Mouse (Mus musculus): ENCODE measurements at regions not wholly inside any gene's neighbourhood (a gene's known extent, or its start where the extent isn't known, plus 50 kb on each side); places are given as distances from the start of the nearest gene placed in this dataset.
A peak's percentile ranks its signal among the peaks of the same experiment; 100 is the strongest.

GRCm38 (mm10) chr14:120560416-120560815, 82.2 kb downstream of the Rap2a start:
- no peak for DNase-seq

GRCm38 (mm10) chr14:120560987-120561386, 82.7 kb downstream of the Rap2a start:
- no peak for DNase-seq

DNA sequence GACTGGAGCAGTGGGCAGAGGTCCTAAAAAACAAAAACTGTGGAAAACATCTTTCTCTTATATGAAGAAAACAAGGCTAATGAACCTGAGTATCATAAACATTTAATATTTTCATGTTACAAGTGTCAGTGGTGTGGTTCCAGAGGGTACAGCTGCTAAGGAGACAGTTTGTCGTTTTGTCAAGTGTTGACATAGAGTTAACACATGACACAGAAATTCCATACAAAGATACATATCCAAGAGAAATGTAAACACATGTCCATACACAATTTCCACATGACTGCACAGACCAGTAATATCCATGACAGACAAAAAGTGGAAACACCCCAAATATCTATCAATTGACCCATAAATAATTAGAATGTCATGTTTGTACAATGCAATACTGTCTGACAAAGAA, 88.7 kb downstream of the Rap2a start:
- DNase-seq, result no peak

GRCm38 (mm10) chr14:120568054-120568453, 89.8 kb downstream of the Rap2a start:
- DNase-seq, result no peak

- no peak for DNase-seq
Observed at GRCm38 (mm10) chr14:120572238-120572637, 94.0 kb downstream of the Rap2a start.

- DNase-seq, result no peak
Observed at GRCm38 (mm10) chr14:120575202-120575601, 97.0 kb downstream of the Rap2a start.

DNA sequence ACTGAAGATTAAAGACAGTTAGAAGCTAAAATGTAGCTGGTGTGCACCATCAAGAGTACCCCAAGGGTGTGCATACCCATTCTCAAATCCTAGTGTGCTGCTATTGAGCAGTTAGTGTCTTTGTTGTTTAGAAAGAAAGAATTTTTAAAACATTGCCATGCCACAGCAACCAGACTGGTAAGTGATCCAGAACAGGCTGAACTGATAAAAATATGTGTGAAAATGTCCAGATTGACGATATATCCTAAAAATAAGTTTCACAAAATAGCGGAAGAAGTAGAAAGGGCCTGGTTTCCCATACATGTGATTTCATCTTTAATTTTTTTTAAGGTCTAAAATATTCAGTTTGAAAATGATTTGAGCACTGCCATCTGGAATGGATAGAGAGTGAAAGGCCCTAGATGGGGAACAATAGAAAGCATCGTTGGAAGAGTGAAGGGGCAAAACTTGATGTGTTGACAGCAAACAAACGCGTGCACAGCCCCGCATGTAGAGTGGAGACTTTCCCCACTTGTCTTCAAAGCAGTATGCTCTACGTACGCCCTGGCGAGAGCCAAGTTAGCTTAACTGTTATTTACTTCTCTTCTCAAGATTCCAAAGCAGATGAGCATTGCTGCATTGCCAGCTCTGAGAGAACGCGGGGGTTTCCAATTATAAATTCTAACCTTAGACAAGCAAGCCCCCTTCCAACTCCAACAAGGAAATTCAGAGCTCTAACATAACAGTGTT, 100.3 kb downstream of the Rap2a start:
- DNase-seq, result no peak

GRCm38 (mm10) chr14:120583807-120584206, 105.6 kb downstream of the Rap2a start:
- DNase-seq, result peak; percentile 10

DNA sequence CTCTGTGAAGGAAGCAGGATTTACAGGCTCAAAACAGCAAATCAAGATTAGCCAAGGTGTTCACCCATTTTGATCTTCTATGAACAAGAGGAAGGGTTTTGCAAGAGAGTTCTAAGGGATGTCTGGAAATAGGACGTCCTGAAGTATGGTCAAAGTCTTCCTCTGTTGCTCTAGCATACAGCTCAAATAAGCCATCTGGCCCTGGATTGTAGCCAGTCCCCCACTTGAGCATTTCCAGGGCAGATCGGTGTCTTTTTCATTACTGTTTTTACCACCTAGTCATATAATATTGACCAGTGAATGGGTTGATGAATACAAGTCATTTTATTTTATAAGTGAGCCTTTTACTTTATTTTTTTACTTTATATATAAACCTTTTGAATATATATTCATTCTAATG, 113.9 kb downstream of the Rap2a start:
- no peak for DNase-seq

- DNase-seq, result no peak
Observed at GRCm38 (mm10) chr14:120600414-120600935, 122.2 kb downstream of the Rap2a start.

DNA sequence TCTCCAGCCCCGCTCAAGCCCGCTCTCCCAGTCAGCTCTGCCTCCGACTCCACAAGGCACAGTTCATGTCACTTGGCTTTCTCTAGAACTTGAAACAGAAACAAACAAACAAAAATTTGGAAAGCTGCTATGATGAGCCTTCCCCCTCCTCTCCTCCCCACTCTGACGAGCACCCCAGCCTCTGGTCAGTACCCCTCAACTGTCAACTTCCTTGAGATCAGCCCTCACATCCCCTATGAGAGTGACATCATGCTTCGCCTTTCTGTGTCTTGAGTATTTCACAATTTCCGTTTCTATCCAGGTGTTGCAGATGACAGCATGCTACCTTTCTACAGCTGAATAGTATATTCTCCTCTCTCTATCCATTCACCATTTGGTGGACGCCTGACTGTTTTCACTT, 123.3 kb downstream of the Rap2a start:
- no peak for DNase-seq

- DNase-seq, result no peak
Observed at GRCm38 (mm10) chr14:120603849-120604492, 125.7 kb downstream of the Rap2a start.

DNA sequence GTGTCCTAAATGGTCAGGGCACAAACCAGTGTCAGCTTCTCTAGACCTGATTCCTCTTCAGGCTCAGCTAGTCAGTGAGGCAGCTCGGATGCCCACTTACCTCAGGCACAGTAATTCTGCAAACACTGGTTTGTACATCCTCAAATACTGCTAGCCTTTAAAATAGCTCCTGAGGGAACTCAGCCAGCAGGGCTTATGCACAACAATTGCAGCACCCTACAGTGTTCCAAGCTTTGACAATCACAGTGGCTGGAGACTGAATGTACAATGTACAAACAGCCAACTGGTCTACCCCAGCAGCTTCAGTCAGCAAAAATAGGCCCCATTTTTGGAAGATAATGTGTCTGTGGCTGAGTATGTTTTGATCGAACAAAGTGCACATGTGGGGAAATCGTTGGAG, 129.6 kb downstream of the Rap2a start:
- DNase-seq, result no peak

DNA sequence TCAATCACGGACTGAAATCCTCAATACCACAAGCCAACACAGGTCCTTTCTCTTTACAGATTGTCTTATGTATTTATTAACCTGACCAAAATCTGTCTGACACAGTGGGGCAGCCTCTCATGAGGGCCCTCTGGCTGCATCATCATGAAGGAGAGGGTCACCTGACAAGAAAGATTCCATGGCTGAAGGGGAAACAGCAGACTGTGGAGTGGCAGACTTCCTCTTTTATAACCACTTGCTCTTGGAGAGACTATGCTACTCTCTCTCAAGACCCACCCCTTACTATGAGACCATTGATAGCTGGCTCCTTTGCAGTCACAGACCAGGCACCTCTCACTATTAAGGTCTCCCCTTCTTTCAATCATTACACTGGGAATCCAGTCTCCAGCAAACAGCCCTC, 133.1 kb downstream of the Rap2a start:
- no peak for DNase-seq

GRCm38 (mm10) chr14:120626223-120626935, 148.1 kb downstream of the Rap2a start:
- peak; percentile 36 for DNase-seq

- no peak for DNase-seq
Observed at GRCm38 (mm10) chr14:120626936-120627277, 148.7 kb downstream of the Rap2a start.

DNA sequence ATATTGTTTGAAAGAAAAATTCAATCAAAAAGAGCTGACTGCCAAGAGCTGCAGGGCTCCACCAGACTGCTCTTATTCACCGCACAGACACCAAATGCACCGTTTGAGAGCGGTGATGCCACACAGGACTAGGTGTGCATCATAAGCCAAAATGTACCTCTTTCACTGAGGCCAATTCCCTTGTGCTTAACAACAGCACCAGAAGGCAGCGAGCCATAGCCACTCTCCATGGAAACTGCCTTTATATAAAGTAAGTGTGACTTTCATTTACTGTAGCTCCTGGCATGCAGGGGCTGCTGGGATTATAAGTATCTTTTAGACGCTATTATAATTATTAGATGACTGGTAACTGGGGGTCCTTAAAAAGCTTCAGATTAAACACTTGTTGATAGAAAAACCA, 154.5 kb downstream of the Rap2a start:
- no peak for DNase-seq

DNA sequence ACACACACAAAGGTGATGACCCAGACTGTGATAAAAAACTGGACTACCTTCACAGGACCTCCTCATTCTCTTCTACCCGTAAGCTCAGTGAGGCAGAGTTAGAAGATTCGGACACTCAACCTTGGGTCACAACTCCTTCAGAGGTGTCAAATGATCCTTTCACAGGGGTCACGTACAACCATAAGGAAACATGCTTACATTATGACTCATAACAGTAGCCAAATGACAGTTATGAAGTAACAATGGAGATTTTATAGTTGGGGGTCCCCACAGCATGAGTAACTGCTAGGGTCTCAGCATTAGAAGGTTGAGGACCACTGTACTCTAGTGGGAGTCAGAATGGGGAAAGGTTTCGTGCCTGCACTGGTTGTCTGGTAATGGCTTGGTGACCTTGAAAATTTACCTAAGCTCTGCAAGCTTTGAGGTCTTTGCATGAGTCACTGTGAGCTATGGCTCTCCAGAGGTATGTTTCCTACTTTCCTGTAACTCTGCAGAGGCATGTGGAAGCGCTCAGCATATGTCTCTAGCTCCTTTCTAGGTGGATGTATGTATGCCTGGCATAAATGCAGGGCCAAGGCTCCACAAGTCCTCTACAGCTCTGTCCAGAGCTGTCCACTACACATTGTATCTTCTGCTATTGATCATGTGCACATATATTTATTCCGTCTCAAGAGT, 158.6 kb downstream of the Rap2a start:
- DNase-seq, result no peak

DNA sequence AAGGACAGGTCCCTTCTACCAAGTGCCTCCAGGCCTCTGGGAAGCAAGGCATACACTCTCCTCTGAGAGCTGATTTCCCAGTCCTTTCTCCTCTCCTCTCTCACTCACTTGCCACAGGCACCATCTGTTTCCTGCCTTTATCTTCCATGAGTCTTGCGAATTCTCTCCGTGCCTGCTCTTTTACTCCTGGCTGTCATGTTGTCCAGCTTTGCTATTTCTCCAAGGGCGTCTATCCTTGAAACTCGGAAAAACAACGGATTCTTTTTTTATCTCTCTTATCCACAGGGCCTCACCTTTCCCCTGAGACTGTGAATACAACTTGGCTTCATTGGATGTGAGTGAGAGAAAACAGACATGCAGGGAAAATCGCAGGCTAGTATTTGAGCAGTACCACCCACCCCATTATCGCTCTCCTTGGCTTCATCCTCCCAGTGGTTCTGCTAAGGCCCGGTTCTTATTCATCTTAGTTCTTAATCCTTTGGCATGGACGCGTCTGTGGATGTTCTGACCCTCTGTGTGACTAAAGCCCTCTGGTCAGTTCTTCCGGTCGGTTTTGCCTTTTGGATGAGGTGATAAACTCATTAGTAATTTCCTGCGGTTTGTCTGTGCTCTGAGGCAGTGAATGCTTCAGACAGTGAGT, 159.4 kb downstream of the Rap2a start:
- DNase-seq, result peak; percentile 4

- DNase-seq, result no peak
Observed at GRCm38 (mm10) chr14:120642591-120642990, 164.3 kb downstream of the Rap2a start.

DNA sequence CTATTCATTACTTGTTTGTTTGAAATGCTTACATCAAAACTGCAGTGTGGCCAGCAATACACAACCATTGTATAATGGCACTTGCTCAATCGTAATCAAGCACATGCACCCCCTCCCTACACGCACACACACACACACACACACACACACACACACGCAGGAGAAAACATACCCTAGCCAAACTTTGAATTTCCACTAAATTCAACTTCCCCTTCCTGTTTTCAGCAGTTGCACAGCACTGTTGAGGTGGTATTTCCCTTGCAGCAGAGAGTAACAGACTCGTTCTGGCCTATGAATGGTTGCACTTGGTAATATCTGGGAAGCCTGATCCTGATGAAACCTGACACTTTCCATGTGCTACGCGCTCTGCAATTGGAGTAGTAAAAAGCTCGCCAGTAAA, 173.8 kb downstream of the Rap2a start:
- DNase-seq, result no peak

DNA sequence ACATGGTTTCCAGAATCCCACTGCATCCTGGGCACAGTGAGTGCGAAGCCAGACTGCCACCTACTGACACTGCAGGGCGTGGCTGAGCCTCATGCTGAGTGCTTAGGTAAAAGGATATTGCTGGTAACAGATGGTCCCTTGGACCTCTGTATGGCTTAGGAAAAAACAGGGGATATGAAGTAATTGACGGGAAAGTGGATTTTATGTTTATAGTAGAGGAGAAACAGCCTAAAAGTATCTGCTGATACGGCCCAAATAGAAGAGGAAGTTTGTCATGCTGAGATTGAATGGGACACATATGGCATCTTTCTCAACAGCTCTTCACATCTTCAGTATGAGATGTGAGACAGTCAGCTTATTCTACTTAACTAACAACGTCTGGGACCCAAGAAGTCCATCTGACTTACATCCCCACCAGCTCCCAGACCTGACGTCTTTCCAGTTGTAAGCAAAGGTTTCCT, 182.1 kb downstream of the Rap2a start:
- DNase-seq, result peak; percentile 83

DNA sequence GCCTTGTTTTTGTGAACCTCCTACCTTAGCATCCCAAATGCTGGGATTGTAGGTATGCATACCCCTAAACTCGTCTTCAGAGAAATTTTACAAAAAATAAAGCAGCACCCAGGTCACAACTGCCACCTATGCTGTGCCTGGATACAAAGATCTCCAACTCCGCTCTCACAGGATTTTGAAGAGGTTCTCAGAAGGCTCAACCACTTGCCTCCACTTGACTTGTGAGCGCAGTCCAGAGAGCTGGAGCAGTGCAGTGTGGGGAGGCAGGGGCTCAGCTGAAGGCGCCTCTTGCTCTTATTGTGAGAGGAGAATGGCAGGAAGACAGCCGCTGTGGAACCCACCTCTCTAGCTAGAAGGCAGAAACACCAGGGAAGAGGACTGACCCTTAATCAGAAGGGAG, 182.9 kb downstream of the Rap2a start:
- peak; percentile 29 for DNase-seq

Measured in lung, postnatal 10 days (tissue).